Mouse (Mus musculus) bone marrow, adult 2 months (tissue): ENCODE measurements around the gene Parp8.

ENCODE experiments used
- CTCF ChIP-seq: fragments of 200-500 bp; IDR thresholded peaks from 2 replicates; pipeline ENCODE4 v1.5.1; 2011; ENCODE audit warnings: low read length, control low read depth; ENCODE audit not compliant: control insufficient read depth, insufficient read depth
- POLR2A ChIP-seq: fragments of 200-500 bp; IDR thresholded peaks from 2 replicates; pipeline ENCODE4 v1.6.1; 2011; ENCODE audit warnings: low read depth, mild to moderate bottlenecking, control low read depth, low read length, borderline replicate concordance; ENCODE audit not compliant: control insufficient read depth

GRCm38 (mm10) chr13:116970706-116971428, 54.5 kb downstream of the Parp8 start:
- TF ChIP-seq POLR2A = no peak
- no peak for TF ChIP-seq CTCF
